Mouse (Mus musculus): ENCODE data around the gene Pcgf3. TPM values are rescaled to one million over a fixed set of nuclear protein-coding genes. Genes with fewer than 3 reads are reported as not detected.

The Pcgf3 gene
- total and polyA plus RNA-seq, 2 experiments from 2014 or later: 17.6 to 34.9 TPM

- peaks cover 4% of the 10 kb centered on the region; the same call in 1 of the 2 replicates for H3K4me1 ChIP-seq (ENCODE audit: insufficient read depth, low read length)
- peak; percentile 96 for DNase-seq (ENCODE audit: low spot score)
- H3K4me2 ChIP-seq (ENCODE audit: low read depth, low read length, poor library complexity, severe bottlenecking): peak within 1 kb of the TSS; percentile 81
- peak within 1 kb of the TSS; percentile 90 for H3K4me3 ChIP-seq (ENCODE audit: low read depth, low read length)
- H3K27me3 ChIP-seq (ENCODE audit: insufficient read depth, low read length): no peaks in the 10 kb centered on the region
- H3K36me3 ChIP-seq (ENCODE audit: insufficient read depth, low read length): peaks cover 7% of the 10 kb centered on the region; the same call in 1 of the 2 replicates
- WGBS: 1% methylated on average over 42 of the region's 42 CpGs
- no peaks in the 10 kb centered on the region for H3K9me3 ChIP-seq (ENCODE audit: low read length)
- H3K9ac ChIP-seq (replicated peaks; ENCODE audit: low read length, poor library complexity, severe bottlenecking): peak within 1 kb of the TSS; percentile 90
- H3K27ac ChIP-seq (ENCODE audit: low read depth, low read length): peak within 1 kb of the TSS; percentile 65
- peak; percentile 95 for TF ChIP-seq CTCF (IDR thresholded peaks at IDR 0.05)
- ATAC-seq (ENCODE audit: low FRiP score): peak; percentile 92
Measured at GRCm38 (mm10) chr5:108433804-108434587, 27.0 kb upstream of the Pcgf3 start, which contains the start of gene Atp5k. Gene Atp5k (minus strand): TSS chr5:108434448.

- 72% methylated on average over 2 of the region's 2 CpGs for WGBS
- TF ChIP-seq CTCF (IDR thresholded peaks at IDR 0.05): no peak
- no peak for DNase-seq (ENCODE audit: low spot score)
- ATAC-seq (ENCODE audit: low FRiP score): no peak
- H3K4me1 ChIP-seq (ENCODE audit: insufficient read depth, low read length): peaks cover 4% of the 10 kb centered on the region; the same call in 1 of the 2 replicates
- H3K36me3 ChIP-seq (ENCODE audit: insufficient read depth, low read length): peaks cover 3% of the 10 kb centered on the region; the same call in 1 of the 2 replicates
- H3K27me3 ChIP-seq (ENCODE audit: insufficient read depth, low read length): no peaks in the 10 kb centered on the region
- no peak overlapping the region for H3K4me3 ChIP-seq (ENCODE audit: low read depth, low read length)
- no peak overlapping the region for H3K9ac ChIP-seq (replicated peaks; ENCODE audit: low read length, poor library complexity, severe bottlenecking)
- H3K4me2 ChIP-seq (ENCODE audit: low read depth, low read length, poor library complexity, severe bottlenecking): no peak overlapping the region
- no peak overlapping the region for H3K27ac ChIP-seq (ENCODE audit: low read depth, low read length)
- no peaks in the 10 kb centered on the region for H3K9me3 ChIP-seq (ENCODE audit: low read length)
Measured at GRCm38 (mm10) chr5:108436101-108436500, 24.9 kb upstream of the Pcgf3 start.

GRCm38 (mm10) chr5:108446973-108447372 is 14.1 kb upstream of the Pcgf3 start:
- Histone ChIP-seq H3K27ac (ENCODE audit: low read depth, low read length) (no peak overlapping the region), H3K4me3 (ENCODE audit: low read depth, low read length) (no peak overlapping the region), H3K9me3 (ENCODE audit: low read length) (no peaks in the 10 kb centered on the region), H3K4me2 (ENCODE audit: low read depth, low read length, poor library complexity, severe bottlenecking) (no peak overlapping the region), H3K36me3 (ENCODE audit: insufficient read depth, low read length) (no peaks in the 10 kb centered on the region), H3K4me1 (ENCODE audit: insufficient read depth, low read length) (no peaks in the 10 kb centered on the region), H3K27me3 (ENCODE audit: insufficient read depth, low read length) (0 out of 2 replicates have a peak, but pooled peaks cover 4% of the 10 kb centered on the region), H3K9ac (replicated peaks; ENCODE audit: low read length, poor library complexity, severe bottlenecking) (no peak overlapping the region)
- 80% methylated on average over 3 of the region's 3 CpGs for whole genome bisulfite sequencing
- no peak for DNase-seq (ENCODE audit: low spot score)
- no peak for TF ChIP-seq CTCF (IDR thresholded peaks at IDR 0.05)
- ATAC-seq (ENCODE audit: low FRiP score): no peak

- H3K36me3 ChIP-seq (ENCODE audit: insufficient read depth, low read length): no peaks in the 10 kb centered on the region
- no peak for TF ChIP-seq CTCF (IDR thresholded peaks at IDR 0.05)
- no peaks in the 10 kb centered on the region for H3K4me1 ChIP-seq (ENCODE audit: insufficient read depth, low read length)
- H3K27me3 ChIP-seq (ENCODE audit: insufficient read depth, low read length): 0 out of 2 replicates have a peak, but pooled peaks cover 4% of the 10 kb centered on the region
- H3K4me2 ChIP-seq (ENCODE audit: low read depth, low read length, poor library complexity, severe bottlenecking): no peak overlapping the region
- ATAC-seq (ENCODE audit: low FRiP score) (no peak), DNase-seq (ENCODE audit: low spot score) (no peak)
- H3K4me3 ChIP-seq (ENCODE audit: low read depth, low read length): no peak overlapping the region
- H3K27ac ChIP-seq (ENCODE audit: low read depth, low read length): no peak overlapping the region
- H3K9me3 ChIP-seq (ENCODE audit: low read length): no peaks in the 10 kb centered on the region
- WGBS: 88% methylated on average over 7 of the region's 7 CpGs
- no peak overlapping the region for H3K9ac ChIP-seq (replicated peaks; ENCODE audit: low read length, poor library complexity, severe bottlenecking)
Measured at GRCm38 (mm10) chr5:108447857-108448256, 13.2 kb upstream of the Pcgf3 start.

GRCm38 (mm10) chr5:108448785-108449668 is 12.0 kb upstream of the Pcgf3 start, which contains the start of gene Mfsd7a:
Gene Mfsd7a (minus strand): TSS chr5:108448891.
- Histone ChIP-seq H3K9me3 (ENCODE audit: low read length) (no peaks in the 10 kb centered on the region), H3K27me3 (ENCODE audit: insufficient read depth, low read length) (0 out of 2 replicates have a peak, but pooled peaks cover 4% of the 10 kb centered on the region), H3K4me1 (ENCODE audit: insufficient read depth, low read length) (no peaks in the 10 kb centered on the region), H3K4me2 (ENCODE audit: low read depth, low read length, poor library complexity, severe bottlenecking) (peak within 1 kb of the TSS; percentile 40), H3K4me3 (ENCODE audit: low read depth, low read length) (peak within 1 kb of the TSS; percentile 0; the same call in 1 of the 2 replicates), H3K9ac (replicated peaks; ENCODE audit: low read length, poor library complexity, severe bottlenecking) (no peak within 1 kb of the TSS), H3K36me3 (ENCODE audit: insufficient read depth, low read length) (no peaks in the 10 kb centered on the region), H3K27ac (ENCODE audit: low read depth, low read length) (no peak within 1 kb of the TSS)
- 0 out of 2 replicates have a peak, but pooled peaks have one; percentile 52 for ATAC-seq (ENCODE audit: low FRiP score)
- 17% methylated on average over 24 of the region's 24 CpGs for WGBS
- TF ChIP-seq CTCF (IDR thresholded peaks at IDR 0.05): no peak
- peak; percentile 17 for DNase-seq (ENCODE audit: low spot score)
